Mouse (Mus musculus) ES-Bruce4 (cell line): ENCODE results near the gene Panx3. TPM values are rescaled to one million over a fixed set of nuclear protein-coding genes. Genes with fewer than 3 reads are reported as not detected.

Experiments used
- H3K27ac ChIP-seq: 2 replicates; pipeline ENCODE4 v1.5.1; 2012; ENCODE audit warnings: low read length, inconsistent platforms; ENCODE audit not compliant: insufficient read depth
- H3K27me3 ChIP-seq: 2 replicates; pipeline ENCODE4 v1.6.1; 2012; ENCODE audit warnings: mild to moderate bottlenecking, low read length, inconsistent platforms; ENCODE audit not compliant: control insufficient read depth, poor library complexity, insufficient read depth, severe bottlenecking
- H3K36me3 ChIP-seq: 2 replicates; pipeline ENCODE4 v1.6.1; 2012; ENCODE audit warnings: inconsistent platforms, mild to moderate bottlenecking, low read length, moderate library complexity; ENCODE audit not compliant: control insufficient read depth, poor library complexity, insufficient read depth, severe bottlenecking
- H3K4me1 ChIP-seq: one replicate; pipeline ENCODE4 v1.8.1; 2011; ENCODE audit warnings: low read length; ENCODE audit not compliant: control insufficient read depth, insufficient read depth
- H3K4me3 ChIP-seq: 2 replicates; pipeline ENCODE4 v1.5.1; 2011; ENCODE audit warnings: low read depth, mild to moderate bottlenecking, low read length
- H3K9ac ChIP-seq: 2 replicates; pipeline ENCODE4 v1.6.1; 2012; ENCODE audit warnings: low read depth, mild to moderate bottlenecking, inconsistent platforms; ENCODE audit not compliant: poor library complexity, severe bottlenecking
- H3K9me3 ChIP-seq: replicated peaks from 2 replicates; pipeline ENCODE4 v1.6.1; 2012; ENCODE audit warnings: mild to moderate bottlenecking, low read length, inconsistent platforms; ENCODE audit not compliant: control insufficient read depth, poor library complexity, insufficient read depth, severe bottlenecking
- CTCF ChIP-seq: IDR thresholded peaks from one replicate; pipeline ENCODE4 v1.8.1; 2011; ENCODE audit warnings: low read depth, low read length
- EP300 ChIP-seq: IDR thresholded peaks from 2 replicates; pipeline ENCODE4 v1.6.1; 2011; ENCODE audit warnings: low read depth, low read length; ENCODE audit not compliant: insufficient read depth
- POLR2A ChIP-seq: IDR thresholded peaks from one replicate; pipeline ENCODE4 v1.8.1; 2011; ENCODE audit warnings: low read length; ENCODE audit not compliant: insufficient read depth
- polyA plus RNA-seq: library from polyadenylated mRNA; stranded (reverse); fragments of >200 nt; gene quantifications from 2 replicates; pipeline ENCODE4 v1.2.4, GENCODE M21; 2011; ENCODE audit warnings: low read depth; ENCODE audit not compliant: missing spikeins, insufficient read depth, insufficient read length

Gene Panx3
- polyA plus RNA-seq, 1 experiment, result not detected

DNA sequence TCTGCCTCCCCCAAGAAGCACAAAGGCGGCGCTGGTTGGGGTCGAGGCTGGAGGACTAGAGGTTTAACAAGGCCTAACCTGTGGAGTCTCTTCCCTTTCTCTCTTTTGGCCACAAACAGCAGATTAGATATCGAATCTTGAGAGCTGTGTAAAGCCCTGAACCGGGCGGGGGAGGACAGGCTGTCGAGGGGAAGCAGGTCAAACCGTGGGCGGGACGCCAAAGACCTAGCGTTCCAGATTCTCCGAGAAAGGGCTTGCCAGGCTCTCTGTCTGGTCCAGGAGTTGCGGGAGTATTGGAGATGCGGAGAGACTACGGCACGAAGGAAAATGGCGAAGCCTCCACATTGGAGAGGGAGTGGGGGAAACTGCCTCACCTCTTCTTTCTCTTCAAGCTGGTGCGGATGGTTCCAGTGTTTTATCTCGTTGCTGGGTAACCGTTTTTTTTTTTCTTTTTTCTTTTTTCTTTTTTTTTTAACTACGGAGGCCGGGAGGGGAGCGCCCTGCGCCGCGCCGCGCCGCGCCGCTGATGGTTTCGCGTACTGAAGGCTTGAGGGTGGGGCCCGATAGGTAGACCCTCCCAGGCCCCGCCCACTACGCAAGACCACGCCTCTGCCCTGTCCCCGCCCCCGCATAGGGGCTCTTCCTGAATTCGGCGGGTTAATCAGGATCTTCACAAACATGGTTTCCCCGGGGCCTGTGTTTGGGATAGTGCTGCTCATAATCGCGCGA lies 55.7 kb downstream of the Panx3 start, which contains the start of gene Spa17:
Gene Spa17, minus strand, starts transcription at position 541 of the 729 bp plus-strand sequence.
- Histone ChIP-seq H3K4me3 (peak within 1 kb of the TSS; percentile 99), H3K27ac (peak within 1 kb of the TSS; percentile 10; the same call in 1 of the 2 replicates), H3K9me3 (no peaks in the 10 kb centered on the region), H3K36me3 (no peaks in the 10 kb centered on the region; the same call in 1 of the 2 replicates), H3K9ac (peak within 1 kb of the TSS; percentile 82), H3K4me1 (peaks cover 2% of the 10 kb centered on the region), H3K27me3 (no peaks in the 10 kb centered on the region)
- TF ChIP-seq EP300, result 0 out of 2 replicates have a peak, but pooled peaks have one; percentile 7
- TF ChIP-seq CTCF, result no peak
- TF ChIP-seq POLR2A, result no peak

Other genes with a start within 250 kb of the Panx3 start
- gene Robo3, start 236.0 kb downstream of the Panx3 start, polyA plus RNA-seq, result 1.5 and 1.7 TPM in 2 replicates
- gene Msantd2, start 179.9 kb downstream of the Panx3 start, polyA plus RNA-seq, result 85.4 and 85.6 TPM in 2 replicates
- 1.7 and 3.1 TPM in 2 replicates for gene Esam, start 141.2 kb downstream of the Panx3 start, polyA plus RNA-seq
- gene Vsig2, start 130.0 kb downstream of the Panx3 start, polyA plus RNA-seq, result 0.91 TPM in 1 of 2 replicates, not detected in the other
- gene Nrgn, start 116.3 kb downstream of the Panx3 start, polyA plus RNA-seq, result 1.2 and 3.3 TPM in 2 replicates
- 9.4 and 10.0 TPM in 2 replicates for gene Siae, start 113.5 kb downstream of the Panx3 start, polyA plus RNA-seq
- gene Spa17, start 55.5 kb downstream of the Panx3 start, polyA plus RNA-seq, result 5.3 and 7.1 TPM in 2 replicates
- 184 and 191 TPM in 2 replicates for gene Tbrg1, start 11.9 kb downstream of the Panx3 start, polyA plus RNA-seq
- not detected in 2 replicates for gene Olfr160, start 47.0 kb upstream of the Panx3 start, polyA plus RNA-seq
- not detected in 2 replicates for gene Olfr874, start 75.9 kb upstream of the Panx3 start, polyA plus RNA-seq
- not detected in 2 replicates for gene Olfr875, start 102.6 kb upstream of the Panx3 start, polyA plus RNA-seq
- gene Olfr876, start 133.8 kb upstream of the Panx3 start, polyA plus RNA-seq, result not detected in 2 replicates
- not detected in 2 replicates for gene Olfr877, start 185.0 kb upstream of the Panx3 start, polyA plus RNA-seq
- gene Olfr145, start 227.5 kb upstream of the Panx3 start, polyA plus RNA-seq, result not detected in 2 replicates
- not detected in 2 replicates for gene Olfr878, start 248.6 kb upstream of the Panx3 start, polyA plus RNA-seq